Mouse (Mus musculus): ENCODE measurements at regions not wholly inside any gene's neighbourhood (a gene's known extent, or its start where the extent isn't known, plus 50 kb on each side); places are given as distances from the start of the nearest gene placed in this dataset.

DNA sequence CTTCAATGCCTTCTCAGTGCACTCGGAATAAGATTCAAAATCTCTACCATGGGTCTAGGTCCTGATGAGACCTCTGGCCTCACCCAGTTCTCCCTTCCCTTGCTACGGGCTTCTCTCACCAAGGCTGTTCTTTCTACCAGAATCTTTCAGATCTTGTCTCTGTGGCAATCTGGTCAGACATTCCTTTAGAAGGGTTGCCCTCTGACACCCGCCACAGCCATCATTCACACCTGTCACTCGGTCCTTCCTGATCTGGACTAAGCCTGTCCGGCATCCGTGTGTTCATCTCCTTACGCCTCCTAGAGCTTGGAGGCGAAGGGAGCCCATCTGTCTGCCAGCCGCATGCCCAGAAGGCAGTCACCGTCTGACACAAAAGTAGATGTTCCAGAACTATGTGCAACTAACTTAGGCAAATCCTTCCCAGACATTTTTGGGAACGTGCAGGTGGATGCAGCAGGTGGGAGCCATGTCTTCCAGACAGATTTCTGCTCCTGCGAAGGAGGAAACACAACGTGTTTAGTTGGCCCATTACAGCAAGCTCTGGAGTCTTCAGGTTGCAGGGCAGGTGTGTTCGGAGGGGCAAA is 77.7 kb downstream of the Fam76b start:
- DNase-seq (ENCODE audit: low spot score in 2 of 2): no peak

DNA sequence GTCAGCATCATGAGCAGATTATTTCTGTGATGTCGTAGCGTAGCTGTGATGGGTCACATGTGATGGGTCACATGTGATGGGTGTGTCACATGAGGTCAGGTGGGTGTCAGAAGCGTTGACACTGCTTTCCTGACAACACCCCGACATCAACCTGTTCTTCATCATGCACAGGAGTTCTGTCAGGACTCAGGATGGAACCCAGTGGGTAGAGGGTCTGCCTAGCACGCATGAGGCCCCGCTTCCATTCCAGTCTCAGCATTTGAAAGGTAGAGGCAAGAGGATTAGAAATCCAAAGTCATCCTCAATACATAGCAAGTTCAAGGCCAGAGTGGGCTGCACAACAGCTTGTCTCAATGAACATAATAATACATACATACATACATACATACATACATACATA is 79.2 kb downstream of the Fam76b start:
- DNase-seq (ENCODE audit: low spot score in 2 of 2): no peak

DNA sequence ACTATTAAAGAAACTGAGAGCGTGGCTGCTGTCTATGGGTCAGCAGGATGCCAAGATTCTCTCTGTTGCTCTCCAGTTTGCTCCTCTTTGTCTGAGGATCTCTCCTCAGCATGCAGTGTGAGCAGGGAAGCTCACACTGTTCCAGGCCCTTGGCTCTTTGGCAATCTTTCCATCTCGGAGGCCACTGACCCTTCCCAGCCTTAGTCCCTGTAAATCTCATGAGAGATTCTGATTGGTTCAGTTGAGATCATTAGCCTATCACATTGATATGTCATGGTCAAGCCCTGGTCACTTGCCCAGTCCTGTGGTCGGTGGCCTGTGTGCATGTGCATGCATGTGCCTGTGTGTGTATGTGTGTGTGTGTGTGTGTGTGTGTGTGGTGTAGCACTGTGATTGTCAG is 82.1 kb downstream of the Fam76b start:
- DNase-seq (ENCODE audit: low spot score in 2 of 2): no peak

DNA sequence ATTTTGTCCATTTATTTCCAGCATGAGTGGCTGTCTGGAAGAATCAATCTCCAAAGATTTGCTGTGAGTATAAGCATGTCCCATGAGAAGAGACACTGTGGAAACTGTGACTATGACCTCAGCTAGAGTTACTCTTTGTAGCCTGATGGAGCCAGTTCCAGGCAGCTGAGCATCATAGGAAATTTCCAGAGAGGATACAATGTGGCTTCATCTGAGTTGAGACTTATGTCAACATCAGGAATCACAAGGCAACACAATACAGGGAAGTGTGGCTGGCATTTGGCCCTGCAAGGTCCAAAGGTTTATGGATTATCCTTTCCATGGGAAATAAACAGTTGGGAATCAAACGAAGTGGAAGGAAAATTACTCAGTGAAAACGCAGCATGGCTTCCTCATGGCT is 82.6 kb downstream of the Fam76b start:
- no peak for DNase-seq (ENCODE audit: low spot score in 2 of 2)

DNA sequence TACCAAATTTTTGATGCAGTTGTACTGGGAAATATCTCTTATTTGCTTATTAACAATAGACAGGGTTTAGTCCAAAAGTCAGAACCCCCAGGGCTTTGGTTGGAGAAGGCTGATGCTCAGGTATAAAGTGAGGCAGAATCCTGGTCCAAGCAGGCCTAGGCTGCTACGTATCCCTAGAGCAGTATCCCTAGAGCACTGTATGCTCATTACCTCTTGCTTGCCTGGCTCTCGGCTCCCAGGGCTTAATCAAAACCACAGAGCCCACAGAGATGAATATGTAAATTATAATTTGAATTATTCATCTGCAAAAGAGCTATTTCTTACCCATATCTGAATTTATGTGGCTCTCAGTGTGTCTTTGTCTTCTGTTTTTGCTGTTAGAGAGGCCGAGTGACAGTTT is 85.9 kb downstream of the Fam76b start:
- DNase-seq (ENCODE audit: low spot score in 2 of 2): no peak

DNA sequence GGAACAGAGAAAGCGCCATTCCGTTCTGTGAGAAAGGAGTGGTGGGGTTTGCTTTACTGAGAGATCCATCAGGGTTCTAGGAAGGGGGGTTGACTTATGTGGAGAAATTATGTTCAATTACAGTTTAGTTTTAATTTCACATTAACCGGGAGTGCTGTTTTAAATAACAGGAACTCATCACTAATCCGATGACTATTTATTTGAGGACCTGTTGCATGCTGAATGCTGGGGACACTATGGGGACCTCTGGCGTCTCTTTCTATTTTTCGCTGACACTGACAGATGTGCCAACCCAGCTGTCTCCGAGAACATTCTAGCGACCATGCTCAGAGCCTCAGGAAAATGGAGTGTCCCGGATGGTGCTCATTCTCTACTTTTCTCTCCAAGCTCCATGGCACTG is 86.6 kb downstream of the Fam76b start:
- DNase-seq (ENCODE audit: low spot score in 2 of 2): no peak

DNA sequence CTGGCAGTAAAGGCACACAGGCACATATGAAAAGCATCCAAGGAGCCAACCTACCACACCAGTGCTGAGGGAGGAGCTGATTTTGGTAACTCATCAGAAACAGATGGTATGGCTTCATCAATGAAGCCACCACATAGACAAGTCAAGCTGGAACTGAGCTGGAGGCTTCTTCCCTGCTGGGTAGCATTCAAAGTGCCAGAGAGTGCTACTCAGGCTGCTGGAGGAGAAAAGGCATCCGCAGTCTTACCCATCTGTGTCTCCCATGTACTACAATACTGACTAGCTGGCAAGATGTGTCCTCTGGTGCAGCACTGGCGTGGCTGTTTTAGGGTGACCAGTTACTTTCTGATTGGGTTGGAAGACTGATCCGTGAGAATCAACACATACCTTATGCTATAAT is 87.3 kb downstream of the Fam76b start:
- no peak for DNase-seq (ENCODE audit: low spot score in 2 of 2)

DNA sequence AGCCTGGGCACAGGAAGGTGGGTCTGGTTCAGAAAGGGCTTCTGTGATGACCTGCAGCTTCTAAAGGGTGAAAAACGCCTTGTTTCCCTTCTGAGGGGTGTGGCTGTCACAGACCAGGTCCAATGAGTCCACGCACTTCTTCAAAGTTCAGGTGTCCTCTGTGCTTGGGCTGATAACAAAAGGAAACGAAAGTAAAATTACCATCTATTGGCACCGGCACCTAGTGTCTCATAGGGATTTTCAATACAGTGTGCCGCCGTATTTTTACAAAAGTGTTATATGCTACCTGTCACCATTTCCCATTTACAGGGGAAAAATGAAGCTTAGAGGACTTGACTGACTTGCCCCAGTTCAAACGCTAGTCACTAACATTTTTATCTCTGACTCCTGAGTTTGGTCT is 89.3 kb downstream of the Fam76b start:
- DNase-seq (ENCODE audit: low spot score in 2 of 2): no peak

DNA sequence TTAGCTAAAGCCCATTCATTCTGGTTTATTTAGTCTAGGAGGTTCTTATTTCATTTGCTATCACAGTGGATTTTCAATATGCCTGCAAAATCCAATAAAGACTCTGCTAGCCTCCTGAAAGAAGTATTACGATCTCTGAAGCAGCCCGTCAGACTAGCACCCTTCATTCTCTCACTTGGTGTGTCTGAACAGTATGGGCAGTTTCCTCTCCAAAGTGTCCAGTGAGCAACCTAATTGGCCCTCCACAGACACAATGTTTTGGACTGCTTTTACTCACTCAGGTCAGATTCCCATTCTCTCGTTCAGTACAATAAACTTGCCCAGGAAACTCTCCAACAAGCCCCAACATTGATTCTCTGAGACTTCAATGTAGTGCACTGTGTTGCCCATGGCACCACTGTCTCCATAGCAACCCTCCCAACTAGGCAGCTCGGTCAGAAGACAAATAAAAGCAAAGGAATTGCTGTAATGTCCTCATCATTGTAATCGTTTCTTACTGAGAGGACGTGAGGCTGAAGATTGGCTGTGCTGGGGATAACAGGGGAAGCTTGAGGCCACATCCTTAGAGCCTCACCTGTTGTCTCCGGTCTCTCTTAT is 91.2 kb downstream of the Fam76b start:
- peak in 1 of 2 experiments; percentile 26 for DNase-seq (ENCODE audit: low spot score in 2 of 2)

DNA sequence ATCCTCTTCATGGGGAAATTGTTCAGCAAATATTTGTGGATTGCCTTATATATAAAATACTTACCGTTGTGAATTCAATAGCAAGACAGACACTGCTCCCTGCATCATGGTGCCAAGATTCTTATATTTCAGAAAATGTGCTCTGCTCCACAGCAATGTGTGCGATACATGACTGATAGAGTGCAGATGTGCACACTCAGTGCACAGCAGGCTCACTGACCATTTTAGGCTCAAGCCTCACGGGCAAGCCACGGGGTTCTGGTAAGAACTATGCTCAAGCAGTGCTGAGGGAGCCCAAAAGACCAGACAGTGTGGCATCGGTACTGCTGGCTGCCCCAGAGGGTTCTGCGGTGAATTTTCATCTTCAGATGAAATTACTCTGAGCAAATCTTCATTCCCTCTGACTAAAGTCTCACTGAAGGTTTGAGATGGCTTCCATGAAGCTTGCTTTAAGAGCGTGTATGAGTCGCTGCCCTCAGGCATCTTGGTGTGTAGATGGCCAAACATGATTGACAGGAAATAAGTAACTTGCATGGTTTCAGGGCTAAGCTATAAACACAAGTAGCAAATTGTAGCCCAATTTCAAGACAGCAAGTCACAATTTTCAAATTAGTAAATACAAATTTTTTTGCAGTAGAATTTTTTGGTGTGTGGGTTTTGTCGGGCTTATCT is 92.4 kb downstream of the Fam76b start:
- no peak for DNase-seq (ENCODE audit: low spot score in 2 of 2)

DNA sequence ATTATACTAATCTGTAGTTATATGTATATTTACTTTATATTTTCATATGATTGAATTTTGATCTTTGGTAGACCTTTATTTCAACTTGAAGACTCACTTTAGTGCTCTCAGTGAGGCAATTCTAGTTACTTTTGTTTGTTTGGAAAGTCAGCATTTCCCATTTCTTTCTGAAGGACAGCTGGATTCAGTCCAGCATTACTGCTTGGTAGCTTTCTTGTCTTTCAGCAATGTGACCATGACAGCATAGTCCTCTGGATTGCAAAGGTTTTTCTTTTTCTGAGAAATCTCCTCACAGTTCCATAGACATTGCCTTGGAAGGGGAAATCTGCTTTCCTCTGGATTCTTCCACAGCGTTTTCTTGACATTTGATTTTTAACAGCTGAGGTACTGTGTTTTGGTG is 93.1 kb downstream of the Fam76b start:
- DNase-seq (ENCODE audit: low spot score in 2 of 2): no peak

DNA sequence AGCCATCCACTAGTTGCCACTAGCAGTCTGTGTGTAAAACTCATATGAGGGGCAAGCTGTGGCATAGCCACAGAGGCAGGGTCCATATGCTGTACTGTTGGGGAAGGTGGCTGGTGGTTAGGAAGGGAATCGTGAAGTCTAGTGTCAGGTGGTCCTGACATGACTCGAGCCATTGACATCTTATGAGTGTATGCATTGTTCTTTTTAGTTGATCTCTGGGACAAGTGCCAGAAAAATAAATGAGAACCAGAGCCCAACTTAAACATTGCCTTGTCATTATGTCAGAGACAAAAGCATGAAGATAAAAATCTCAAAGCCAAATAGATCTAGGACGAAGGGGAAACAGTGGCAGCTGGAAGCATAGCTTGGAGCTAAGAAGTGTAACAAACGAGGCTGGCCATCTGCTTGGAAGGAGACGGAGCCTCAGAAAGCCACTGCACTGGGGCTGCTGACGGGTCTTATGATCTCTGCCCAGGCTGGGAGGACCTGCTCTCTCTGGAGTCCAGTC is 104.5 kb downstream of the Fam76b start:
- DNase-seq (ENCODE audit: low spot score in 2 of 2): no peak

DNA sequence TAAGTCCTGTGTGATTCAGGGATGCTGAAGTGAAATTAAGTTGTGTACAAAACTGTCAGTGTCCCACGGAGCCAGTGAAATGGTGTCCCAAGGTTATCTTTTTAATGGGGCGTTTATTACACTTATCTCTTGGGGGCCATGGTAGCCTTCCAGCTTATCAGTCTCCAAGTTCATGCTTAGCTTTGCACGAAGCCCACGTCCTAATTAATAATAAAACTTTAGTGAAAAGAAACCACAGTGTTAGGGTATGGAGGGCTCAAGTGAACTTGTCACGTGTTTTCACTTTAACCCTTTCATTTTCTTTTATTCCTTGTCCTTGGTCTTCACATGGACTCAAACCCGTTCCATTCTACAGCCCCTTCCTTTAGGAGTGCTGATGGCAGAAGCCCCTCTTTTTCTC is 105.9 kb downstream of the Fam76b start:
- DNase-seq (ENCODE audit: low spot score in 2 of 2): no peak

DNA sequence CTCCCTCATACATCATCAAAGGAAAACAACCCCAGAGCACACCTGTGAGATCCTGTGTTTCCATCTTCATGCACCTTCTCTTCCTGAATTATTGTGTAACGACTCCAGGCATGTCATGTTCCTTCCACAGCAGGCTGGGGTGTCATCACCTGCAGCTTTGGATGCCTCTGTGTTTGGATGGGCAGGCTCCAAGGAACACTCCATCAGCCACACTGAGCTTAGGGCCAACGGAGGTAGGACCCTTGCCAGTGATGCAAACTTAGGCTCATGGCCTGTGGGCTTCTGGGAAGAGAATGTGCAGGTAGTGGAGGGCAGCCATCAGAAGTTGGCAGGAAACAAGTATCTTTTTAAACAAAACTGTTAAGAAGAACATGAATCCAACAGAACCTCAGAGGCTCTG is 109.8 kb downstream of the Fam76b start:
- DNase-seq (ENCODE audit: low spot score in 2 of 2): no peak

DNA sequence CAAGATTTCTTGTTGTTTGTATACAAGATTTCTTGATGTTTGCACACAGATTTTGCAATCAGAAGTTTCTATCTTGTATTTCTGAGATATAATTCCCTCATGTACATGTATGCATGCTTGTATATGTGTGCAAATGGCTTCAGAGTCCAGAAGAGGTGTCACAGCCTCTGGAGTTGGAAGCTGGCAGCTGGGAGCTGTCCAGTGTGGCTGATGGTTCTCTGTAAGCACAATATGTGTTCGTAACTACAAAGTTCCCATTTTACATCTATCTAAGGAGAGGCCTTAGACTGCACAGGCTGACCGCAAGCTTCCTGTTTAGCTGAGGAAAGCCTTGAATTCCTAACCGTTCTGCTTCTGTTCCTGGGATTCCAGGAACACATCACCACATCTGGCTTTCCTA is 119.0 kb downstream of the Fam76b start:
- no peak for DNase-seq (ENCODE audit: low spot score in 2 of 2)

DNA sequence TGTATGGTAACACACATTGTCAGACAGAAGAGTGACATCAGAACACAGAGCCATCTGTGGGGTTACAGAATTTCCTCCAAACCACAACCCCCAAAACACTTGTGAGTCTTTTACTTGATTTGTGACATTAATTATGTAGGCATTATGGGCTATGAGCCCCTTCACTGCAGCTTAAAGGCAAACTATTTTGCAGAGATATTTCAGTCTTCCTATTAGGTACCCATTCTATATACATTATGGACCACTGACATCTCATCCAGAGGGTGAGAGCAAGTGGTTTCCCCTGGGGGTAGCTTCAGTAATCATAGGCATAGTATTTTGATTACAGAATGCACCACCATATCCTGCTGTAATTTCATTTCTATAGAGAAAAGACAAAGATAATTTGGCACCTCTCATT is 124.6 kb downstream of the Fam76b start:
- DNase-seq (ENCODE audit: low spot score in 2 of 2): no peak

DNA sequence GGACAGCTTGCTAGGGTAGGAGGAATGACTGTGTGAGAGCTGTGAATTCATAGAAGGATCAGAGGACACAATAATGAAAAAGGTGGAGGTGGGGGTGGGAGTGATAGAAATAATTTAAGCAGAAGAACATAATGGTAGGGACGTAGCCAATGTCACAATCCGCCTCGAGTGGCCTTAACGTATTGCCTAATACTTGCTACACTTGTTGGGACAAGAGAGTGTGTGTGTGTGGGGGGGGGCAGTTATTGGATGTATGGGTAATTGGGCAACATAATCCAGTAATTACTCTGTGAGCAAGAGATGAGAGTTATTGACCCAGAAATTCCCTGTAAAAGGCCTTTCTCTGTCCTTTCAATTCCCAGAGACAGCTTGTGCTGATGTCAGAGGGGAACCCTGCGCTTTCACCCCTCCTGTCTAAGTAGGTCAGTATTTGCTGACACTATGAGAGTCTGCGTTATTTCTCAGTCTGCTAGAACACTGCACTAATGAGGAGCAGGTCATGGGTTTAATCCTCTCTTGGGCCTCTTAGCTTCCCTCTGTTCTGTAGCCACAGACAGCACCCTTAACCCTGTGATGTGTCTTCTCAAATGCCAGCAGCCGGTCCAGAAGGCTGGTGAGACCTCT is 135.7 kb downstream of the Fam76b start:
- DNase-seq (ENCODE audit: low spot score in 2 of 2): no peak

DNA sequence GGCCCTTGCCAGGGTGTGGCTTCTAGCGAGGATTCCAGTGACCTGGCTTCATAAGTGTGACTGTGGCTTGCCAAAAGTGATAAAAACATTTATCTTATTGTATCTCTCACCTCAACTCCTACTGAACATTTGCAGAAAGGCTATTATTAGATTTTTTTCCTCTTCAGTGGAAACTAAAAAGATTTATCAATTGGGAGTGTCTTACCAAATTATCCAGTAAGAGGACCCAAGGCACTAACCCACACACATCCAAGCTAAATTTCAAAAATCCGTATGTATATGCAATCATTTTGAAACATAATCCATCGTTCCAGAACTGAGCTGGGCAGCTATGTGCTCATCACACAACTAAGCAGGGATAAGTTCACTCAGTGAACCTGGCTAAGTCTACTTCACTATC is 136.3 kb downstream of the Fam76b start:
- no peak for DNase-seq (ENCODE audit: low spot score in 2 of 2)

DNA sequence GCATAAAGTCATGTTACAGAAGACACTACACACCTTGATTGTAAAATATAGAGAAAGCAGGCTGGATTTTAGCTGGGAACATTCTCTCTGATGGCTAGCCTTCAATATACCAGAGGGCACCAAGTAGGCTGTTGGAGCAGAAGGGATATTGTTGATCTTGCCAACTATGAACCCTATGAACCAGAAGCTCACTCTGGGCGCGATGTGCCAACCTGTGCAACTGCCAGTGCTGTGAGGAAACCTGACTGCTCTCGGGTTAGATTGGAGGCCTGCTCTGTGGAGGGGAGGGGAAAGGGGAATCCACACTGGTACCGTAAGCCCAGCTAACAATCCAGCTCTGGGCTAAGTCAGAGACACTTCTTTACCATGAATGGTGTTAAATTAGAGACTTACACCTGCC is 136.7 kb downstream of the Fam76b start:
- DNase-seq (ENCODE audit: low spot score in 2 of 2): no peak

DNA sequence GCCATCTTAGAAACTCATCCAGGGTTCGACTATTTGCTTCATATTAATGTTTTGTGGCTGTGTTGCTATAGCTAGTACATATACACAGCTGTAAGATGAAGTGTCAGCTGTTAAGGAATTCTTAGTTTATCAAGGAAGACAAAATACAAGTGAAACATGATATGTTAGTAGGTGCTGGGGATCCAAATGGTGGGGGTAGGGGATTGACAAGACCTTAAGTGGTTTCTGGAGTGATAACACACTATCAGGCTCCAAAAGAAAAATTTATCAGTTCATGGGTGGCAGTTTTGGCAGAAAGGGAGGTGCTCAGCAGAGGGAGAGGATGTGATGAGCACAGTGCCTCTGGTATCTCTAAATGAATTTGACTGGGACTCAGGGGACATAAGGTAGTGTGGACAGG is 138.7 kb downstream of the Fam76b start:
- DNase-seq (ENCODE audit: low spot score in 2 of 2): no peak

DNA sequence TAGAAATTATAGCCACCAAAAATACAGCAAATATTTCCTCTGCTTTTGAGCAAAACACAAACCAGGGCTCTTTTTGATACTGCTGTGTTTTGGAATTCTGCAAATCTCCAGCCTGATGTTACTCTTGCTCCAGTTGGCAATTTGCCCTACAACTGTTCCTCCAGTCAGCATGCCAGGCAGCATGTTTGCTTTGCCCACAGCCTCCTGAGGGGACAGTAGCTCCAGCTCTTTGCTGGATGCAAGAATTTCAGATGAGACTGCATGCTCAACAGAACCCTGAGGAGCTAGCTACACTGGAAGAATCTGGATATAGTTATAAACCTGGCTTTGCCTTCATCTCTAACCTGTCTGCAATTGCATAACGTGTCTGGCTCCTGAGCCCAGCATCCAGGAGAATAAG is 141.7 kb downstream of the Fam76b start:
- DNase-seq (ENCODE audit: low spot score in 2 of 2): peak; percentile 9 to 17

DNA sequence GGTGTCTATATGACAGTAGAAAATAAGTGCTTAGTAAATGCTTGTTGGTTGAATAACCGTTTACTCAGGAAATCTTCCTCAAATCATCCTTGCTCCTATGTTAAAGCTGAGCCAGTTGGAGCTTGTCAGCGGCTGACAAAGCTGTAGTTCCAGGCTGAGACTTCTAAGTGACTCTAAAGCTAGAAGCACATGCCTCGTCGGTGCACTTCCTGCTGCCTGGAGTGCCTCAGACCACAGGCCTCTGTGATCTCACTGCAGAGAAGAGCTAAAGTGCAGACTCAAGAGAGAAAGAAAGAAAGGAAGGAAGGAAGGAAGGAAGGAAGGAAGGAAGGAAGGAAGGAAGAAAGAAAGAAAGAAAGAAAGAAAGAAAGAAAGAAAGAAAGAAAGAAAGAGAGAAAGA is 146.1 kb downstream of the Fam76b start:
- DNase-seq (ENCODE audit: low spot score in 2 of 2): no peak
